Mouse (Mus musculus): Measurements from ENCODE around the gene Map3k5.

- TF ChIP-seq CTCF (IDR thresholded peaks at IDR 0.05; ENCODE audit: insufficient read depth, low read length) (no peak), POLR2A (IDR thresholded peaks at IDR 0.05; ENCODE audit: borderline replicate concordance, extremely low read depth, low read depth, low read length) (no peak)
These were observed 172.8 kb downstream of the Map3k5 start for GRCm38 (mm10) chr10:20107031-20107430.

Measured in lung, adult 2 months (tissue).